Mouse (Mus musculus): ENCODE data around the gene 2610301B20Rik. TPM values are rescaled to one million over a fixed set of nuclear protein-coding genes. Genes with fewer than 3 reads are reported as not detected.

Gene 2610301B20Rik
- total RNA-seq (2014; rRNA removed) (27.5 and 30.3 TPM in 2 replicates), polyA plus RNA-seq (2015; fragmentation: Nextera tagmentation; extraction: Ambion mirVana) (32.9 and 34.4 TPM in 2 replicates)

DNA sequence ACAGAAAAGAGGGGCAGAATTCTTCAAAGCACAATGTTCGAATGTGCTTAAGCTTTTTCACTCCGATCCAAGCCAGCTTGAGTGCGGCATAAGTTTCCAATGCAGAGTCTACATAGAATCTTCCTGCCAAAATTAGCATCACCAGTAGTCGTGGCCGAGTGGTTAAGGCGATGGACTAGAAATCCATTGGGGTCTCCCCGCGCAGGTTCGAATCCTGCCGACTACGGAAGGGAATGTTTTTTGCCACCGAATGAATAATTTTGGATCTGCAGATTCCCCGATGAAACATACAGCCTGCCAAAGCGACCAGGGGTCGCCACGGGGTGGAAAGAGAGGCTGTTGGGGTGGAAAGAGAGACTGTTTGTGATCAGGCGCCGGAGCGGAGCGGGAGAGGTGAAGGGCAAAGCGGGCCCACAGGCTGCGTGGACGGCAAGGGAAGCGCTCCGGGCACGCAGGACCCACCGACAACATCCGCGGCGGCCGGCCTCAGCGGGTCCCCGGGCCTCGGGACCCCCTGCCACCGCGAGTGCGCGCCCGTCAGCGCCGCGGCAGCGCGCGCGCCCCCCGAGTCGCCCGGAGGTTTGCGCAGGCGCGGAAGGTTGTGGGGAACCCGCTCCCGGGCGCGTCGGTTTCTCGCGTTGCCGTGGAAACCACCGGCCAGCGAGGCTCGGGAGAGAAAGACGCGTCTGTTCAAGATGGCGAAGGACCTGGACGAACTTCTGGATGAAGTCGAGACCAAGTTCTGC is at the start of gene 2610301B20Rik:
Gene 2610301B20Rik, plus strand, starts transcription at position 579 of the 746 bp plus-strand sequence.
- H3K4me3 ChIP-seq (ENCODE audit: low read length): peak within 1 kb of the TSS; percentile 89
- peak within 1 kb of the TSS; percentile 80 for H3K9ac ChIP-seq (replicated peaks; ENCODE audit: low read length)
- H3K4me1 ChIP-seq (ENCODE audit: insufficient read depth, low read length): no peaks in the 10 kb centered on the region
- H3K27ac ChIP-seq: peak within 1 kb of the TSS; percentile 99
- peak within 1 kb of the TSS; percentile 77 for H3K4me2 ChIP-seq (ENCODE audit: low read depth, low read length)
- under 1% methylated on average over 68 of the region's 68 CpGs for WGBS
- no peaks in the 10 kb centered on the region for H3K9me3 ChIP-seq (ENCODE audit: low read length)
- H3K27me3 ChIP-seq (ENCODE audit: insufficient read depth, low read length): no peaks in the 10 kb centered on the region
- TF ChIP-seq CTCF (IDR thresholded peaks at IDR 0.05; ENCODE audit: low read depth): no peak; the same call in 1 of the 2 replicates
- ATAC-seq (peak; percentile 92), DNase-seq (ENCODE audit: low spot score) (peak; percentile 99)
- no peaks in the 10 kb centered on the region for H3K36me3 ChIP-seq (ENCODE audit: insufficient read depth, low read length)

DNA sequence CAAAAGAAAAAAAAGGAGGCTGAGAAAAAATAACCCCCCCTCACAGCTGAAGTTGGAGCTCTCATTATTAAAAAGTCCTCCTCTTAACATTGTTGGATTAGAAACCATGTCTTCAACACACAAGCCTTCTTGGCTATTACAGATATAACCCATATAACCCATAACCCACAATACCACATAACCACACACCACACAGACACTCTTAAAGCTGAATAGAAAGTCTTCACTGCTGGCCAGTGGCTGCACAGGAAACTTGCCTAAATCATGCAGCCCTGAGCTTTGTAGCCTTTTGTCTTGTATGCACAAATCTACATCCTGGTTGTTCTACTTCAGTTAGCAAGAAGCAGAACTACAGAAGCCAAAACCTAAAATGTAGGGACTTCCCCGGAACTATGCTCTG is 41.0 kb upstream of the 2610301B20Rik start:
- 92% methylated on average over 1 of the region's 1 CpGs for WGBS
- Histone ChIP-seq H3K9me3 (ENCODE audit: low read length) (no peaks in the 10 kb centered on the region), H3K4me1 (ENCODE audit: insufficient read depth, low read length) (no peaks in the 10 kb centered on the region), H3K9ac (replicated peaks; ENCODE audit: low read length) (no peak overlapping the region), H3K4me2 (ENCODE audit: low read depth, low read length) (no peak overlapping the region), H3K27ac (no peak overlapping the region), H3K36me3 (ENCODE audit: insufficient read depth, low read length) (no peaks in the 10 kb centered on the region), H3K27me3 (ENCODE audit: insufficient read depth, low read length) (no peaks in the 10 kb centered on the region), H3K4me3 (ENCODE audit: low read length) (no peak overlapping the region)
- TF ChIP-seq CTCF (IDR thresholded peaks at IDR 0.05; ENCODE audit: low read depth): no peak
- DNase-seq (ENCODE audit: low spot score) (no peak), ATAC-seq (no peak)

- no peaks in the 10 kb centered on the region for H3K27me3 ChIP-seq (ENCODE audit: insufficient read depth, low read length)
- no peak overlapping the region for H3K9ac ChIP-seq (replicated peaks; ENCODE audit: low read length)
- ATAC-seq (peak; percentile 70; the same call in 1 of the 2 replicates), DNase-seq (ENCODE audit: low spot score) (peak; percentile 55)
- no peak overlapping the region for H3K4me2 ChIP-seq (ENCODE audit: low read depth, low read length)
- H3K4me1 ChIP-seq (ENCODE audit: insufficient read depth, low read length): no peaks in the 10 kb centered on the region
- no peak overlapping the region for H3K4me3 ChIP-seq (ENCODE audit: low read length)
- peak; percentile 78 for TF ChIP-seq CTCF (IDR thresholded peaks at IDR 0.05; ENCODE audit: low read depth)
- H3K27ac ChIP-seq: no peak overlapping the region
- no peaks in the 10 kb centered on the region for H3K9me3 ChIP-seq (ENCODE audit: low read length)
- WGBS: 74% methylated on average over 6 of the region's 6 CpGs
- H3K36me3 ChIP-seq (ENCODE audit: insufficient read depth, low read length): no peaks in the 10 kb centered on the region
Measured at GRCm38 (mm10) chr4:10835252-10836051, 38.8 kb upstream of the 2610301B20Rik start.

DNA sequence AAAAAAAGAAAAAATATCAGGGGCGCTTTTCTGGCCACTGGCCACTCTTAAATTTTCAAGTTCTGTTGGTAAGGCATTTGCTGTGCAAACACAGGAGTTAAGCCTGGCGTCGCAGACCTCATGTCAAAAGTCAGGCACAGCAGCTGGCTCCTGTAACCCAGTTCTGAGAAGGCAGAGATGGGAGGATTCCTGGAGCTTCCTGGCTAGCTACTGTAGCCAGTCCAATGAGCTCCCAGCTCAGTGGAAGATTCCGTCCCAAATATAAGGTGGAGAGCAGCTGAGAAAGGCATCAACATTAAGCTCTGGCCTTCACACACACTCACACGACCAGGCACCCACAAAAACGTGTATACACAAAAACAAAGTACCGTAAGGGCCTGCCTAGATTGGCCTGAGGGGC is 28.4 kb upstream of the 2610301B20Rik start:
- ATAC-seq (no peak), DNase-seq (ENCODE audit: low spot score) (no peak)
- H3K4me3 ChIP-seq (ENCODE audit: low read length): no peak overlapping the region
- H3K9me3 ChIP-seq (ENCODE audit: low read length): no peaks in the 10 kb centered on the region
- WGBS: 82% methylated on average over 7 of the region's 7 CpGs
- no peaks in the 10 kb centered on the region for H3K4me1 ChIP-seq (ENCODE audit: insufficient read depth, low read length)
- no peaks in the 10 kb centered on the region for H3K27me3 ChIP-seq (ENCODE audit: insufficient read depth, low read length)
- no peak for TF ChIP-seq CTCF (IDR thresholded peaks at IDR 0.05; ENCODE audit: low read depth)
- H3K4me2 ChIP-seq (ENCODE audit: low read depth, low read length): no peak overlapping the region
- H3K27ac ChIP-seq: no peak overlapping the region
- no peak overlapping the region for H3K9ac ChIP-seq (replicated peaks; ENCODE audit: low read length)
- no peaks in the 10 kb centered on the region for H3K36me3 ChIP-seq (ENCODE audit: insufficient read depth, low read length)

DNA sequence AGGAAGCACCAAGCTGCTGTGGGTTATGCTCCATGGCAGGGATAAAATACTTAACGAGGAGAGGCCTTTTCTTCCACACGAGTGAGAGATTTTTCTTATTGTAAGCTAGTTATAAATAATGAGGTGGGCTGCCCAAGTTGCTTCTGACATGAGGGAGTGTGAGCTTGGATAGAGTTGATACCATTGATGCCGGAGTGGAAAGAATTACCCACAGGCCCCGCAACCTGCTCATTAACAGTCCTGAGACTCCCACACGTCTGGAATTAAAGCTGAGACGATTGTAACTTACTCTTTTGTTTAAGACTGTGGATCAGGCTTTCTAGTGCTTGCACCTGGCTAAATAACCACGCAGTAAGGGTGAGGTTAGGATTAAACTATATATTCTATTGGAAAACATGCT is 24.5 kb upstream of the 2610301B20Rik start:
- Histone ChIP-seq H3K27ac (no peak overlapping the region), H3K27me3 (ENCODE audit: insufficient read depth, low read length) (no peaks in the 10 kb centered on the region), H3K4me1 (ENCODE audit: insufficient read depth, low read length) (no peaks in the 10 kb centered on the region), H3K4me3 (ENCODE audit: low read length) (no peak overlapping the region), H3K4me2 (ENCODE audit: low read depth, low read length) (no peak overlapping the region), H3K9me3 (ENCODE audit: low read length) (no peaks in the 10 kb centered on the region), H3K36me3 (ENCODE audit: insufficient read depth, low read length) (no peaks in the 10 kb centered on the region), H3K9ac (replicated peaks; ENCODE audit: low read length) (no peak overlapping the region)
- WGBS: 77% methylated on average over 7 of the region's 7 CpGs
- DNase-seq (ENCODE audit: low spot score) (no peak), ATAC-seq (no peak)
- no peak for TF ChIP-seq CTCF (IDR thresholded peaks at IDR 0.05; ENCODE audit: low read depth)

- WGBS: 85% methylated on average over 5 of the region's 5 CpGs
- Histone ChIP-seq H3K4me3 (ENCODE audit: low read length) (no peak overlapping the region), H3K9ac (replicated peaks; ENCODE audit: low read length) (no peak overlapping the region), H3K27ac (no peak overlapping the region), H3K4me1 (ENCODE audit: insufficient read depth, low read length) (no peaks in the 10 kb centered on the region), H3K27me3 (ENCODE audit: insufficient read depth, low read length) (no peaks in the 10 kb centered on the region), H3K9me3 (ENCODE audit: low read length) (no peaks in the 10 kb centered on the region), H3K36me3 (ENCODE audit: insufficient read depth, low read length) (no peaks in the 10 kb centered on the region), H3K4me2 (ENCODE audit: low read depth, low read length) (no peak overlapping the region)
- no peak for DNase-seq (ENCODE audit: low spot score)
- no peak for ATAC-seq
- TF ChIP-seq CTCF (IDR thresholded peaks at IDR 0.05; ENCODE audit: low read depth): no peak
Measured at GRCm38 (mm10) chr4:10851013-10851412, 23.3 kb upstream of the 2610301B20Rik start.
